Mouse (Mus musculus) neural tube, embryonic 12.5 days (tissue): ENCODE measurements at regions not wholly inside any gene's neighbourhood (a gene's known extent, or its start where the extent isn't known, plus 50 kb on each side); places are given as distances from the start of the nearest gene placed in this dataset.

Source experiments
- ATAC-seq: fragments of 200-750 bp; cut with Nextera tagmentation; 2 replicates; pipeline ENCODE4 v1.8.0; 2017; ENCODE audit warnings: low read depth, mild to moderate bottlenecking, moderate TSS enrichment, moderate library complexity; ENCODE audit not compliant: low FRiP score
- H3K27ac ChIP-seq: fragments of 300-500 bp; sonication (generic); 2 replicates; pipeline ENCODE4 v1.5.1; 2016
- H3K27me3 ChIP-seq: fragments of 300-500 bp; sonication (generic); replicated peaks from 2 replicates; pipeline ENCODE4 v1.6.1; 2016; ENCODE audit warnings: mild to moderate bottlenecking
- H3K36me3 ChIP-seq: fragments of 300-500 bp; sonication (generic); 2 replicates; pipeline ENCODE4 v1.6.1; 2016; ENCODE audit warnings: mild to moderate bottlenecking
- H3K4me1 ChIP-seq: fragments of 300-500 bp; sonication (generic); 2 replicates; pipeline ENCODE4 v1.6.1; 2016
- H3K4me2 ChIP-seq: fragments of 300-500 bp; sonication (generic); replicated peaks from 2 replicates; pipeline ENCODE4 v1.6.1; 2016; ENCODE audit warnings: mild to moderate bottlenecking
- H3K4me3 ChIP-seq: fragments of 300-500 bp; sonication (generic); 2 replicates; pipeline ENCODE4 v1.5.1; 2016
- H3K9ac ChIP-seq: fragments of 300-500 bp; sonication (generic); 2 replicates; pipeline ENCODE4 v1.6.1; 2016; ENCODE audit warnings: mild to moderate bottlenecking
- H3K9me3 ChIP-seq: fragments of 300-500 bp; sonication (generic); 2 replicates; pipeline ENCODE4 v1.6.1; 2016; ENCODE audit warnings: mild to moderate bottlenecking
- WGBS: fragments of 180-500 bp; shearing (Covaris S2); methylation state at CpG from one replicate; pipeline ENCODE4 v1.1.7; 2016; 5-methylcytosine and 5-hydroxymethylcytosine counted together

GRCm38 (mm10) chr9:43899239-43899638 is 143.9 kb upstream of the Thy1 start:
- Histone ChIP-seq H3K36me3 (no peaks in the 10 kb centered on the region), H3K9me3 (no peaks in the 10 kb centered on the region), H3K9ac (no peak overlapping the region), H3K27ac (no peak overlapping the region), H3K27me3 (no peaks in the 10 kb centered on the region), H3K4me3 (no peak overlapping the region), H3K4me2 (no peak overlapping the region), H3K4me1 (peaks cover 14% of the 10 kb centered on the region)
- no peak for ATAC-seq
- WGBS, result 44% methylated on average over 4 of the region's 4 CpGs

DNA sequence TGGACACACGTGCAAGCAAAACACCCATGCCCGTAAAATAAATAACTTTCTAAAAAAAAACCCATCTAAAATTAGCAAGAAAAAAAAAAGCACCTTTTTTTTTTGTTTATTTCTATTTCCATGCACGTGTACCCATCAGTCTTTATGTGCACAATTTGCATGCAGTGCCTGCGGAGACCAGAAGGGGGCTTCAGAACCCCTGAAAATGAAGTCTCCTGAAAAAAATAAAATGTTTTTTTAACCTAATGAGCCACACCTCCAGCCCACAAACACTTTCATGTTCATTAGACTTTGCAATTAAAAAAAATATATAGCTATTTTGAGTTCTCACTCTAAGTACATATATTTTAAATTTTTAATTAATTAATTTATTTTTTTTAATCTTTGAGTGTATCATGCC is 134.9 kb upstream of the Thy1 start:
- Histone ChIP-seq H3K27me3 (no peaks in the 10 kb centered on the region), H3K4me3 (no peak overlapping the region), H3K4me1 (peaks cover 7% of the 10 kb centered on the region), H3K27ac (no peak overlapping the region), H3K4me2 (no peak overlapping the region), H3K36me3 (no peaks in the 10 kb centered on the region), H3K9ac (no peak overlapping the region), H3K9me3 (no peaks in the 10 kb centered on the region)
- ATAC-seq, result no peak
- 85% methylated on average over 4 of the region's 4 CpGs for WGBS

GRCm38 (mm10) chr9:43915015-43915414 is 128.2 kb upstream of the Thy1 start:
- Histone ChIP-seq H3K9me3 (no peaks in the 10 kb centered on the region), H3K4me1 (peaks cover 12% of the 10 kb centered on the region; the same call in 1 of the 2 replicates), H3K4me2 (no peak overlapping the region), H3K36me3 (no peaks in the 10 kb centered on the region), H3K4me3 (no peak overlapping the region), H3K27ac (no peak overlapping the region), H3K27me3 (peaks cover 6% of the 10 kb centered on the region; the same call in 1 of the 2 replicates), H3K9ac (no peak overlapping the region)
- ATAC-seq, result no peak
- 75% methylated on average over 5 of the region's 5 CpGs for WGBS

- ATAC-seq, result no peak
- WGBS, result 32% methylated on average over 10 of the region's 10 CpGs
- H3K9ac ChIP-seq, result no peak overlapping the region
- no peak overlapping the region for H3K27ac ChIP-seq
- H3K27me3 ChIP-seq, result peaks cover 9% of the 10 kb centered on the region; the same call in 1 of the 2 replicates
- no peaks in the 10 kb centered on the region for H3K36me3 ChIP-seq
- no peak overlapping the region for H3K4me3 ChIP-seq
- peaks cover 30% of the 10 kb centered on the region for H3K4me1 ChIP-seq
- H3K4me2 ChIP-seq, result no peak overlapping the region
- no peaks in the 10 kb centered on the region for H3K9me3 ChIP-seq
These were observed 125.7 kb upstream of the Thy1 start for GRCm38 (mm10) chr9:43917467-43917866.

- H3K4me3 ChIP-seq, result no peak overlapping the region
- peaks cover 9% of the 10 kb centered on the region; the same call in 1 of the 2 replicates for H3K27me3 ChIP-seq
- peaks cover 44% of the 10 kb centered on the region for H3K4me1 ChIP-seq
- WGBS, result 55% methylated on average over 17 of the region's 17 CpGs
- no peak overlapping the region for H3K4me2 ChIP-seq
- ATAC-seq, result no peak
- H3K9ac ChIP-seq, result no peak overlapping the region
- H3K27ac ChIP-seq, result no peak overlapping the region
- no peaks in the 10 kb centered on the region for H3K36me3 ChIP-seq
- H3K9me3 ChIP-seq, result no peaks in the 10 kb centered on the region
These were observed 124.2 kb upstream of the Thy1 start for GRCm38 (mm10) chr9:43919010-43919409.

- Histone ChIP-seq H3K9ac (no peak overlapping the region), H3K4me2 (peak overlapping the region; percentile 30), H3K9me3 (no peaks in the 10 kb centered on the region), H3K36me3 (no peaks in the 10 kb centered on the region), H3K27me3 (peaks cover 9% of the 10 kb centered on the region; the same call in 1 of the 2 replicates), H3K4me3 (no peak overlapping the region), H3K27ac (no peak overlapping the region), H3K4me1 (peaks cover 44% of the 10 kb centered on the region)
- 9% methylated on average over 24 of the region's 24 CpGs for WGBS
- peak; percentile 51 for ATAC-seq
These were observed 123.0 kb upstream of the Thy1 start for GRCm38 (mm10) chr9:43920053-43920754.

GRCm38 (mm10) chr9:43922231-43922630 is 121.0 kb upstream of the Thy1 start:
- WGBS, result 30% methylated on average over 6 of the region's 6 CpGs
- Histone ChIP-seq H3K9me3 (peaks cover 9% of the 10 kb centered on the region; the same call in 1 of the 2 replicates), H3K27ac (no peak overlapping the region), H3K4me2 (peak overlapping the region; percentile 3; the same call in 1 of the 2 replicates), H3K9ac (no peak overlapping the region), H3K27me3 (peaks cover 9% of the 10 kb centered on the region; the same call in 1 of the 2 replicates), H3K4me3 (no peak overlapping the region), H3K4me1 (peaks cover 44% of the 10 kb centered on the region), H3K36me3 (no peaks in the 10 kb centered on the region)
- no peak for ATAC-seq

DNA sequence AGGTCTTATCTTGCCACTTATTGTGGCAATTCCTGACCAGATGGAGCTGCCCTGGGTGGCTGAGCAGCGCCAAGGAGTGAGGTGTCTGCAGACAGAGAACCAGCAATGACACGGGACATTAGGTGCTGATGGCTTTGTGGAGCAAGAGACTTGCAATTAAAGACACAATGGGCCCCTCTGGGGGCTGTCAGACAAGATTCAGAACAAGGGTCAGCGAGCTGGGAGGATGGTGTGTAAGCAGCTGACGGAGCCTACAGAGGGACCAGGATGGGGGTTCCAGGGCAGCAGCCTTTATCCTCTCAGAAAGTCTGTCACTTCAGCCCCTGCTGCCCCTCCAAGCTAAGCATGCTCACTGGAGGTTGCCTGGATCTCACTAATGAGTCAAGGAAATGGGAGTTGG is 120.1 kb upstream of the Thy1 start:
- Histone ChIP-seq H3K9me3 (peaks cover 9% of the 10 kb centered on the region; the same call in 1 of the 2 replicates), H3K9ac (no peak overlapping the region), H3K27ac (no peak overlapping the region), H3K4me1 (peaks cover 44% of the 10 kb centered on the region), H3K27me3 (0 out of 2 replicates have a peak, but pooled peaks cover 3% of the 10 kb centered on the region), H3K36me3 (no peaks in the 10 kb centered on the region), H3K4me3 (no peak overlapping the region), H3K4me2 (no peak overlapping the region)
- WGBS, result 10% methylated on average over 4 of the region's 4 CpGs
- no peak for ATAC-seq

GRCm38 (mm10) chr9:43924795-43925194 is 118.4 kb upstream of the Thy1 start:
- Histone ChIP-seq H3K36me3 (no peaks in the 10 kb centered on the region), H3K9ac (no peak overlapping the region), H3K4me2 (no peak overlapping the region), H3K4me3 (no peak overlapping the region), H3K27me3 (0 out of 2 replicates have a peak, but pooled peaks cover 3% of the 10 kb centered on the region), H3K9me3 (peaks cover 9% of the 10 kb centered on the region; the same call in 1 of the 2 replicates), H3K27ac (no peak overlapping the region), H3K4me1 (peaks cover 48% of the 10 kb centered on the region)
- ATAC-seq, result no peak
- WGBS, result 36% methylated on average over 15 of the region's 15 CpGs

GRCm38 (mm10) chr9:43929312-43930036 is 113.7 kb upstream of the Thy1 start:
- WGBS, result 12% methylated on average over 7 of the region's 7 CpGs
- no peaks in the 10 kb centered on the region for H3K36me3 ChIP-seq

DNA sequence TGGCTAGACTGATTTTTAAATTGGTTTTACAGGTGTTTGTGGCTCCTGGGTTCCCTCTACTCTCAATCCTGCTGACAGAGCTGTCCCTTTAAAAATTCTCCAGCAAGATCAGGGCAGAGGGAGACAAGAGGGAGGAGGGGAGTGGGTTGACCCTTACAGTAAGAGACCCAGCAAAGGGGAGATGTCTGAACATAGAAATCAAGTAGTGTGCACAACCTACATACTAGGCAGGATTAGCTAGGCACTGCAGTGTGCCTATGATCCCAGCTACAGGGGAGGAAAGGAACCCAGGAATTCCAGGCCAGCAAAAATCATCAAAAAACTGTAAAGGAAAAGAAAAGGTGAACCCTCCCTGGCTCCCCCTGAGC is 113.2 kb upstream of the Thy1 start:
- Histone ChIP-seq H3K9me3 (peaks cover 9% of the 10 kb centered on the region; the same call in 1 of the 2 replicates), H3K4me3 (no peak overlapping the region), H3K27me3 (0 out of 2 replicates have a peak, but pooled peaks cover 4% of the 10 kb centered on the region), H3K9ac (no peak overlapping the region), H3K36me3 (no peaks in the 10 kb centered on the region), H3K4me1 (peaks cover 59% of the 10 kb centered on the region), H3K4me2 (peak overlapping the region; percentile 33; the same call in 1 of the 2 replicates), H3K27ac (peak overlapping the region; percentile 46; the same call in 1 of the 2 replicates)
- peak; percentile 51 for ATAC-seq

More at GRCm38 (mm10) chr9:43929312-43930036, 113.7 kb upstream of the Thy1 start:
- Histone ChIP-seq H3K4me2 (peak overlapping the region; percentile 33), H3K27me3 (no peaks in the 10 kb centered on the region), H3K9me3 (peaks cover 9% of the 10 kb centered on the region; the same call in 1 of the 2 replicates), H3K4me3 (no peak overlapping the region), H3K9ac (no peak overlapping the region), H3K27ac (peak overlapping the region; percentile 62; the same call in 1 of the 2 replicates), H3K4me1 (peaks cover 54% of the 10 kb centered on the region)
- peak; percentile 79 for ATAC-seq

GRCm38 (mm10) chr9:43930476-43930875 is 112.7 kb upstream of the Thy1 start:
- H3K4me1 ChIP-seq, result peaks cover 59% of the 10 kb centered on the region

More at GRCm38 (mm10) chr9:43930476-43930875, 112.7 kb upstream of the Thy1 start:
- Histone ChIP-seq H3K4me2 (peak overlapping the region; percentile 33; the same call in 1 of the 2 replicates), H3K4me3 (no peak overlapping the region), H3K9me3 (peaks cover 9% of the 10 kb centered on the region; the same call in 1 of the 2 replicates), H3K27me3 (0 out of 2 replicates have a peak, but pooled peaks cover 5% of the 10 kb centered on the region), H3K27ac (peak overlapping the region; percentile 46; the same call in 1 of the 2 replicates), H3K36me3 (no peaks in the 10 kb centered on the region), H3K9ac (no peak overlapping the region)
- WGBS, result 61% methylated on average over 3 of the region's 3 CpGs
- ATAC-seq, result no peak
